Mouse (Mus musculus): ENCODE results near the gene Fam181b. TPM values are rescaled to one million over a fixed set of nuclear protein-coding genes. Genes with fewer than 3 reads are reported as not detected.

Fam181b gene
- polyA plus RNA-seq, 1 experiment, result 0.63 TPM

DNA sequence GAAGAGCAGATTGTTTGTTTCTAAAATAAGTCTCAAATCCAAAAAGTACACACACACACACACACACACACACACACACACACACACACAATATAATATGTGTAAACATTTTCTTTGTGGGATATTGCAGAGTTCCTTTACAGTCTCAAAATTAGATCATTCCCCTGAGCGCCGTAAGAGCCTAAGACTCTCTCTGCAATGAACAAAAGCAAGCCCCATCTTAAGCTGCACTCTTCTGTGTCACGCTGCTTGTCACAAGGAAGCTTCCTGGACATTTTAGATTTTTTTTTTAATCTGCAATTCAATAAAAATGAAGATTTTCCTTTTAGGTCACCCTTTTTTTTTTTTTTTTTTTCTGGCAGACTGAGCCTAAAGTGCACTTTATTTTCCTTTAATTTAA, 17.9 kb upstream of the Fam181b start:
- Histone ChIP-seq H3K4me1 (ENCODE audit: control insufficient read depth, insufficient read depth, low read length) (no peaks in the 10 kb centered on the region), H3K27me3 (replicated peaks; ENCODE audit: control insufficient read depth, insufficient read depth, low read length) (no peaks in the 10 kb centered on the region), H3K4me3 (ENCODE audit: insufficient read depth, low read depth, low read length) (no peak overlapping the region), H3K36me3 (ENCODE audit: control insufficient read depth, insufficient read depth, low read length) (no peaks in the 10 kb centered on the region), H3K27ac (ENCODE audit: insufficient read depth, low read depth, low read length) (no peak overlapping the region)
- TF ChIP-seq POLR2A (IDR thresholded peaks at IDR 0.05; ENCODE audit: low read depth, low read length) (no peak), CTCF (conservative IDR thresholded peaks at IDR 0.05; ENCODE audit: insufficient read depth, insufficient read length, low read depth, low read length) (no peak)
- DNase-seq, result no peak
- 72% methylated on average over 3 of the region's 3 CpGs for WGBS

DNA sequence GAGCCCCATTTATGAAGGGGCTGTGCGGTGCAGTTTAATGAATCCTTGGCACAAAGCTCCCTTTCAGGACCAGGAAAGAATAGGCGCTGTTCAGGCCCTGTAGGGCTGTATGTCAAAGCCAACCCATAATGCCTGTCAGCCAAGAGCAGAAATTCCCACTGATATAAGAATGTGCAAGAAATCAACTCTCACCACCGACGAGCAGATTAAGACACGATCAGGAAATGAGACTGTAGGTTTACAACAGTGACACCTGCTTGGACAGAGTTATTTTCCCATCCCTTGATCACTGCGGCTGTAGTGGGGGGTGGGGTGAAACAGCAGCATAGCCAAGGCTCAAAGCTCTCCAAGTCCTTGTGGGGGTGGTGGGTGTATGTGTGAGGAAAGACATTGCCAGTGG, 17.5 kb upstream of the Fam181b start:
- no peaks in the 10 kb centered on the region for H3K4me1 ChIP-seq (ENCODE audit: control insufficient read depth, insufficient read depth, low read length)
- TF ChIP-seq CTCF (conservative IDR thresholded peaks at IDR 0.05; ENCODE audit: insufficient read depth, insufficient read length, low read depth, low read length) (no peak), POLR2A (IDR thresholded peaks at IDR 0.05; ENCODE audit: low read depth, low read length) (no peak)
- H3K27me3 ChIP-seq (replicated peaks; ENCODE audit: control insufficient read depth, insufficient read depth, low read length), result no peaks in the 10 kb centered on the region
- DNase-seq, result no peak
- no peaks in the 10 kb centered on the region for H3K36me3 ChIP-seq (ENCODE audit: control insufficient read depth, insufficient read depth, low read length)
- no peak overlapping the region for H3K27ac ChIP-seq (ENCODE audit: insufficient read depth, low read depth, low read length)
- no peak overlapping the region for H3K4me3 ChIP-seq (ENCODE audit: insufficient read depth, low read depth, low read length)
- 34% methylated on average over 6 of the region's 6 CpGs for WGBS

DNA sequence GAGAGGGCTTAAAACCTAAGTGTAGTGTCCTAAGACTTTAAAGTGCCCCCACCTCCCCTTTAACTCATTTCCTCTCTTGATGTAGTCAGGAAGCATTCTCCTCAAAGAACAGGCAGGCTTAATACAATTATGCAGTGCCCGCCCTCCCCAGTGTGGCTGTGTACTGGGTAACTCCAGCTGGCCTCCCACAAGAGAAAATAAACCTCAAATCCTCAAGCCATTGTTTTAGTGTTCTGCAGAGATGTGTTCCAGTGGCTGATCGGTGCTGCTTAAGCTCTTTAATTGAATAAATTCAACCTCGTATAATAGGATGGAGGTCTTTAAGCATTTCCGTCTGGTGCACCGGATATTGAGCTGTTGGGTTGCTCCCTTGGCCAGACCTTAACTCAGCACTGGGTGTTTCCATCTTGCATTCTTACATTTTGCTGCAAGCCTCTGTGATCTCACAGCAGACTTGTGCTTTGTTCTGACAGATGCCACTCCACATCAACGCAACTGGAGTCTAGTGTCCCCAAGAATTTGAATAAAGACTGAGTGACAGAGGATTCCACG, 12.1 kb upstream of the Fam181b start:
- no peak overlapping the region for H3K4me3 ChIP-seq (ENCODE audit: insufficient read depth, low read depth, low read length)
- no peak for TF ChIP-seq CTCF (conservative IDR thresholded peaks at IDR 0.05; ENCODE audit: insufficient read depth, insufficient read length, low read depth, low read length)
- TF ChIP-seq POLR2A (IDR thresholded peaks at IDR 0.05; ENCODE audit: low read depth, low read length), result no peak
- 52% methylated on average over 7 of the region's 7 CpGs for WGBS

DNA sequence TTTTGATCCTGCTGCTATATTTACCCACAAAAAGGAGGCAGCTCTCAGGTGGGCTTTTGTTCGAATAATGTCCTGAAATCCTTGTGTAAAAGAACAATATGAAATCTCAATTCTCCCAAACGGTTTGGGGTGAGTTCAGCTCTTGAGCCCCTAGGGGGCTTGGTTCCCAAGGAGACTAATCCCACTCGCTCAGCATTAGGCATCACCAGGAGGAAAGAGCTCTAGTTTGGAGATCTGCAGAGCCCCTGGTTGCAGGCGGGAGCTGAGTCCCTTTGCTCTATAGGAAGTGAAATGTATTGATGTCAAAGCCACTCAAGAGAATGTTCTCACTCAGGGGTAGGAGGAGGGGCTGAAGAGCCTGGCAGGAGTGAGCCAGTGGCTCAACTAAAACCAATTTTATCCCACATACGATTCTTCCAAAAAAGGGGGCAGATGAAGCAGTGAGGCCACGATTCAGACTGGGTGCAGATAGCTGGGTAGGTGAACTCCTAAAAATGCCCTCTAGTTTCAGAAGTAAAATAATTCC, 3.2 kb upstream of the Fam181b start:
- Histone ChIP-seq H3K27me3 (replicated peaks; ENCODE audit: control insufficient read depth, insufficient read depth, low read length) (0 out of 2 replicates have a peak, but pooled peaks cover 3% of the 10 kb centered on the region), H3K27ac (ENCODE audit: insufficient read depth, low read depth, low read length) (no peak overlapping the region), H3K4me1 (ENCODE audit: control insufficient read depth, insufficient read depth, low read length) (no peaks in the 10 kb centered on the region), H3K4me3 (ENCODE audit: insufficient read depth, low read depth, low read length) (no peak overlapping the region), H3K36me3 (ENCODE audit: control insufficient read depth, insufficient read depth, low read length) (no peaks in the 10 kb centered on the region)
- no peak for DNase-seq
- WGBS, result 25% methylated on average over 6 of the region's 6 CpGs
- TF ChIP-seq CTCF (conservative IDR thresholded peaks at IDR 0.05; ENCODE audit: insufficient read depth, insufficient read length, low read depth, low read length), result no peak

More for the DNA sequence above, 12.1 kb upstream of the Fam181b start:
- Histone ChIP-seq H3K27me3 (replicated peaks; ENCODE audit: control insufficient read depth, insufficient read depth, low read length) (no peaks in the 10 kb centered on the region), H3K4me1 (ENCODE audit: control insufficient read depth, insufficient read depth, low read length) (no peaks in the 10 kb centered on the region), H3K27ac (ENCODE audit: insufficient read depth, low read depth, low read length) (no peak overlapping the region), H3K36me3 (ENCODE audit: control insufficient read depth, insufficient read depth, low read length) (no peaks in the 10 kb centered on the region)
- DNase-seq, result no peak

DNA sequence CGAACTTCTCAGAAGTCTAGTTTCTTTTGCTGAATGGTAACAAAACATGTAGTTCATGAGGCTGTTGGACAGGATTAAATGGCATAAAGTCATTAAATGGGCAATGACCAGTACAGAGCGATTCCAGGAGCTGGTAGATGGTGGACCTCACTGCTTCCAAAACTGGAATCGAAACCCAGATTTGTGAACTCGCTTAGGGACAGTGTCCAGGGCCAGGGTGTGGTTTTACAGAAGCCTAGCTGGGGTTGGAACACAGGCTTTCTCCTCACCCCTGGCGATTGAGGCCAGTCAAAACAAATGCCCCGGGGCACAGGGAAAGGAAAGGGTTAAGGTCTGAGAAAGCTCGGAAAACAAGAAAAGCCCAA, 263 bp upstream of the Fam181b start:
- Histone ChIP-seq H3K4me1 (ENCODE audit: control insufficient read depth, insufficient read depth, low read length) (no peaks in the 10 kb centered on the region), H3K27me3 (replicated peaks; ENCODE audit: control insufficient read depth, insufficient read depth, low read length) (peaks cover 6% of the 10 kb centered on the region), H3K27ac (ENCODE audit: insufficient read depth, low read depth, low read length) (no peak overlapping the region), H3K36me3 (ENCODE audit: control insufficient read depth, insufficient read depth, low read length) (no peaks in the 10 kb centered on the region), H3K4me3 (ENCODE audit: insufficient read depth, low read depth, low read length) (peak overlapping the region; percentile 34; the same call in 1 of the 2 replicates)
- TF ChIP-seq CTCF (conservative IDR thresholded peaks at IDR 0.05; ENCODE audit: insufficient read depth, insufficient read length, low read depth, low read length), result no peak
- TF ChIP-seq POLR2A (IDR thresholded peaks at IDR 0.05; ENCODE audit: low read depth, low read length), result no peak
- WGBS, result 31% methylated on average over 7 of the region's 7 CpGs
- no peak for DNase-seq

DNA sequence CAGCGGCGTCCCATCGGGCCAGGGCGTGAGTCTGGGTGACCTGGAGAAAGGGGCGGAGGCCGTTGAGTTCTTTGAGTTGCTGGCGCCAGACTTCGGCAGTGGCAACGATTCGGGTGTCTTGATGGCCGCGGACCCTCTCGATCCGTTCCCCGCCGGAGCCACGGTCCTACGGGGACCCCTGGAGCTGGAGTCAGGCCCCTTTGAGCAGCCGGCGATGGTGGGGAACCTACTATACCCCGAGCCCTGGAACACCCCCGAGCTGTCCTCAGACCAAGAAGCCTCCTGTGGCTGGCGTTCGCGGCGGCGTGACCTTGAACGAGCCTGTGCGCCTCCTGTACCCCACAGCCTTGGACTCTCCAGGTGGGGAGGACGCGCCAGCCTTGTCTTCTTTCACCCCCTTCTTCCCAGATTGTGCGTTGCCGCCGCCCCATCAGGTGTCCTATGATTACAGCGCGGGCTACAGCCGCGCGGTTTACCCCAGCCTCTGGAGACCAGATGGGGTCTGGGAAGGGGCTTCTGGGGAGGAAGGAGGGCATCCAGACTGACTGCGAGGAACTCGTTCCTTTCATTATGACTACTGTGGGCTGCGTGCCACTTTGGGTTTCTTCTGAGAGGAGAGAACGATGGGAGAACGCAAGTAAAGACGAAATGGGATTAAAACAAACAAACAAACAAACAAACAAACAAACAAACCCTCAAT, 1.2 kb downstream of the Fam181b start:
- H3K4me3 ChIP-seq (ENCODE audit: insufficient read depth, low read depth, low read length), result peak overlapping the region; percentile 34; the same call in 1 of the 2 replicates
- no peaks in the 10 kb centered on the region for H3K36me3 ChIP-seq (ENCODE audit: control insufficient read depth, insufficient read depth, low read length)
- peaks cover 6% of the 10 kb centered on the region for H3K27me3 ChIP-seq (replicated peaks; ENCODE audit: control insufficient read depth, insufficient read depth, low read length)
- H3K4me1 ChIP-seq (ENCODE audit: control insufficient read depth, insufficient read depth, low read length), result no peaks in the 10 kb centered on the region
- 2% methylated on average over 45 of the region's 45 CpGs for WGBS
- no peak for TF ChIP-seq CTCF (conservative IDR thresholded peaks at IDR 0.05; ENCODE audit: insufficient read depth, insufficient read length, low read depth, low read length)
- no peak for TF ChIP-seq POLR2A (IDR thresholded peaks at IDR 0.05; ENCODE audit: low read depth, low read length)
- no peak overlapping the region for H3K27ac ChIP-seq (ENCODE audit: insufficient read depth, low read depth, low read length)
- DNase-seq, result no peak

DNA sequence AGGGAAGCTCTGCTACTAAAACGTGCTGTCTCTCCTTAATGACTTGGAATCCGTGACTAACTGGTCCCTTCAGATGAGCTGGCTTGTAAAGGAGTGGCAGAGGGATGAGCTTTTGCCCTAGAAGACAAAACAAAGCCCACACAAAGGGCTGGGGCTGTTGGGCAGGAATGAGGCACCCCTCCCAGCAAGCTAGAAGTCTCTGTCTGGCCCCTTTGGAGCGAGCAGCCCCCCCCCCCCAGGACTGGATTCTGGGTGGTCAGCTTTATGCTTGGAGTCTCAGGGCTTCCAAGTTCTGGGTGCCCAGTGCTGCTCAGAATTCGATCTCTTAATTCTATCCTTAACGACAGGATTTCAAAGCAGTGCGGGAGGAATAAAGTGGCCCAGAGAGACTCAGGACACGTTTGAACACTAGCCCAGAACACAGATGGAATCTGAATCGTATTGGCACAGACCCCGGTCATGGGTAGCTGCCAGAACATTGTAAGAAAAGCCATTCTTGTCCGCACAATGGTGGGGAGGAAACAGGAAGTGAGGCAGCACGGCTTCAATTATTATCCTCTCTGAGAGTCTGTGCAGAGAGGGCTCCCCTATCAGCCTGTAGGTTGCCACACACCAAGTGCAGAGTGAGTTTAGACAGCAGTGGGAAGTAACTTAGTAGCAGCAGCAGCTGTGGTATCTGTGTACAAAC, 13.8 kb downstream of the Fam181b start:
- 19% methylated on average over 11 of the region's 11 CpGs for WGBS
- DNase-seq, result peak; percentile 66
- Histone ChIP-seq H3K27ac (ENCODE audit: insufficient read depth, low read depth, low read length) (no peak overlapping the region), H3K4me1 (ENCODE audit: control insufficient read depth, insufficient read depth, low read length) (no peaks in the 10 kb centered on the region), H3K4me3 (ENCODE audit: insufficient read depth, low read depth, low read length) (no peak overlapping the region), H3K27me3 (replicated peaks; ENCODE audit: control insufficient read depth, insufficient read depth, low read length) (no peaks in the 10 kb centered on the region), H3K36me3 (ENCODE audit: control insufficient read depth, insufficient read depth, low read length) (no peaks in the 10 kb centered on the region)
- TF ChIP-seq POLR2A (IDR thresholded peaks at IDR 0.05; ENCODE audit: low read depth, low read length), result no peak
- no peak for TF ChIP-seq CTCF (conservative IDR thresholded peaks at IDR 0.05; ENCODE audit: insufficient read depth, insufficient read length, low read depth, low read length)
